Mouse (Mus musculus) MEL (cell line): Measurements from ENCODE around the gene Cdk2ap1. TPM values are rescaled to one million over a fixed set of nuclear protein-coding genes. Genes with fewer than 3 reads are reported as not detected.

ENCODE experiments used
- DNase-seq: peaks from one replicate; pipeline ENCODE4 v3.0.0; 2011; ENCODE audit warnings: low read depth, low spot score
- H3K27ac ChIP-seq: 2 replicates; pipeline ENCODE4 v1.5.1; 2012; ENCODE audit warnings: low read depth, mild to moderate bottlenecking, control low read depth, low read length, moderate library complexity; ENCODE audit not compliant: control insufficient read depth
- H3K27me3 ChIP-seq, 2 experiments: fragments of 150-350 bp in 1 of 2; sonication (generic) in 1 of 2; 2 replicates each; pipeline ENCODE4 v1.6.1; 2012; ENCODE audit warnings: low read length in 2 of 2, mild to moderate bottlenecking in 2 of 2, improper control_type of control experiment in 1 of 2, moderate library complexity in 1 of 2; ENCODE audit not compliant: insufficient read depth in 2 of 2, control insufficient read depth in 1 of 2
- H3K36me3 ChIP-seq, 2 experiments: 2 replicates each; pipeline ENCODE4 v1.6.1; 2012 to 2014; ENCODE audit warnings: low read length in 2 of 2, improper control_type of control experiment in 1 of 2, inconsistent platforms in 1 of 2, mild to moderate bottlenecking in 1 of 2; ENCODE audit not compliant: insufficient read depth in 2 of 2, control insufficient read depth in 1 of 2
- H3K4me1 ChIP-seq, 2 experiments: fragments of 150-350 bp in 1 of 2; sonication (generic) in 1 of 2; 2 replicates each; pipeline ENCODE4 v1.6.1; 2012; ENCODE audit warnings: low read length in 2 of 2, improper control_type of control experiment in 1 of 2, mild to moderate bottlenecking in 1 of 2; ENCODE audit not compliant: insufficient read depth in 2 of 2, control insufficient read depth in 1 of 2
- H3K4me3 ChIP-seq, 2 experiments: fragments of 150-350 bp in 1 of 2; sonication (generic) in 1 of 2; 2 replicates each; pipeline ENCODE4 v1.5.1; 2012; ENCODE audit warnings: low read depth in 2 of 2, low read length in 2 of 2, mild to moderate bottlenecking in 2 of 2, moderate library complexity in 2 of 2, control low read depth in 1 of 2, improper control_type of control experiment in 1 of 2; ENCODE audit not compliant: control insufficient read depth in 1 of 2, insufficient read depth in 1 of 2
- H3K79me2 ChIP-seq: 2 replicates; pipeline ENCODE4 v1.6.1; 2012; ENCODE audit warnings: mild to moderate bottlenecking, low read length, moderate library complexity; ENCODE audit not compliant: control insufficient read depth, poor library complexity, insufficient read depth
- H3K9ac ChIP-seq: 2 replicates; pipeline ENCODE4 v1.6.1; 2012; ENCODE audit warnings: low read depth, mild to moderate bottlenecking, control low read depth, low read length, moderate library complexity; ENCODE audit not compliant: control insufficient read depth, poor library complexity, severe bottlenecking
- H3K9me3 ChIP-seq: fragments of 150-350 bp; sonication (generic); replicated peaks from 2 replicates; pipeline ENCODE4 v1.6.1; 2012; ENCODE audit warnings: mild to moderate bottlenecking, low read length, improper control_type of control experiment, moderate library complexity; ENCODE audit not compliant: insufficient read depth
- BHLHE40 ChIP-seq: IDR thresholded peaks from 2 replicates; pipeline ENCODE4 v1.6.1; 2012; ENCODE audit warnings: low read depth, mild to moderate bottlenecking, inconsistent platforms, low read length, improper control_type of control experiment, borderline replicate concordance
- CHD1 ChIP-seq: IDR thresholded peaks from 2 replicates; pipeline ENCODE4 v1.6.1; 2012; ENCODE audit warnings: low read depth, mild to moderate bottlenecking, inconsistent platforms, low read length, improper control_type of control experiment
- CHD2 ChIP-seq: IDR thresholded peaks from 2 replicates; pipeline ENCODE4 v1.6.1; 2011; ENCODE audit warnings: low read length, improper control_type of control experiment
- E2F4 ChIP-seq: IDR thresholded peaks from 2 replicates; pipeline ENCODE4 v1.6.1; 2011; ENCODE audit warnings: low read depth, low read length, improper control_type of control experiment, borderline replicate concordance
- ELF1 ChIP-seq: IDR thresholded peaks from 2 replicates; pipeline ENCODE4 v1.6.1; 2014; ENCODE audit warnings: low read depth, mild to moderate bottlenecking, inconsistent platforms, low read length, improper control_type of control experiment, moderate library complexity
- EP300 ChIP-seq, 2 experiments: IDR thresholded peaks; 2 replicates each; pipeline ENCODE4 v1.6.1; 2011; ENCODE audit warnings: improper control_type of control experiment in 2 of 2, low read length in 2 of 2, low read depth in 1 of 2, mild to moderate bottlenecking in 1 of 2
- ETS1 ChIP-seq: IDR thresholded peaks from 2 replicates; pipeline ENCODE4 v1.6.1; 2012; ENCODE audit warnings: low read depth, mild to moderate bottlenecking, inconsistent platforms, low read length, improper control_type of control experiment, moderate library complexity
- GABPA ChIP-seq: IDR thresholded peaks from 2 replicates; pipeline ENCODE4 v1.6.1; 2012; ENCODE audit warnings: low read depth, mild to moderate bottlenecking, inconsistent platforms, low read length, improper control_type of control experiment, moderate library complexity
- GATA1 ChIP-seq: IDR thresholded peaks from 2 replicates; pipeline ENCODE4 v1.6.1; 2011; ENCODE audit warnings: low read depth, low read length, improper control_type of control experiment
- HCFC1 ChIP-seq: IDR thresholded peaks from 2 replicates; pipeline ENCODE4 v1.6.1; 2012; ENCODE audit warnings: low read depth, mild to moderate bottlenecking, inconsistent platforms, low read length, improper control_type of control experiment, moderate library complexity
- JUND ChIP-seq: IDR thresholded peaks from 2 replicates; pipeline ENCODE4 v1.6.1; 2011; ENCODE audit warnings: low read depth, mild to moderate bottlenecking, improper control_type of control experiment, low read length
- KAT2A ChIP-seq: conservative IDR thresholded peaks from 2 replicates; pipeline ENCODE4 v1.6.1; 2012; ENCODE audit warnings: low read depth, low read length, improper control_type of control experiment, inconsistent platforms
- MAFK ChIP-seq: IDR thresholded peaks from 2 replicates; pipeline ENCODE4 v1.6.1; 2011; ENCODE audit warnings: low read depth, mild to moderate bottlenecking, low read length, improper control_type of control experiment, borderline replicate concordance
- MAX ChIP-seq: IDR thresholded peaks from 2 replicates; pipeline ENCODE4 v1.6.1; 2011; ENCODE audit warnings: low read length, improper control_type of control experiment
- MAZ ChIP-seq: IDR thresholded peaks from 2 replicates; pipeline ENCODE4 v1.6.1; 2012; ENCODE audit warnings: low read depth, mild to moderate bottlenecking, inconsistent platforms, low read length, improper control_type of control experiment
- MEF2A ChIP-seq: IDR thresholded peaks from 2 replicates; pipeline ENCODE4 v1.6.1; 2014; ENCODE audit warnings: low read depth, mild to moderate bottlenecking, inconsistent platforms, low read length, improper control_type of control experiment; ENCODE audit not compliant: poor library complexity, insufficient replicate concordance, severe bottlenecking; ENCODE audit errors: extremely low read depth
- MYB ChIP-seq: IDR thresholded peaks from 2 replicates; pipeline ENCODE4 v1.6.1; 2011; ENCODE audit warnings: mild to moderate bottlenecking, low read depth, low read length, improper control_type of control experiment
- MYC ChIP-seq: IDR thresholded peaks from 2 replicates; pipeline ENCODE4 v1.6.1; 2011; ENCODE audit warnings: low read depth, mild to moderate bottlenecking, low read length, improper control_type of control experiment, moderate library complexity
- NELFE ChIP-seq: IDR thresholded peaks from 2 replicates; pipeline ENCODE4 v1.6.1; 2011; ENCODE audit warnings: low read depth, low read length, improper control_type of control experiment
- NRF1 ChIP-seq: IDR thresholded peaks from 2 replicates; pipeline ENCODE4 v1.6.1; 2014; ENCODE audit warnings: low read depth, mild to moderate bottlenecking, inconsistent platforms, low read length, improper control_type of control experiment, moderate library complexity; ENCODE audit not compliant: poor library complexity, insufficient read depth, severe bottlenecking
- POLR2A ChIP-seq, 2 experiments: IDR thresholded peaks; 2 replicates each; pipeline ENCODE4 v1.6.1; 2011 to 2012; ENCODE audit warnings: low read length in 2 of 2, mild to moderate bottlenecking in 2 of 2, control low read depth in 1 of 2, improper control_type of control experiment in 1 of 2, low read depth in 1 of 2, moderate library complexity in 1 of 2; ENCODE audit not compliant: control insufficient read depth in 1 of 2, insufficient read depth in 1 of 2, poor library complexity in 1 of 2
- POLR2AphosphoS2 ChIP-seq: IDR thresholded peaks from 2 replicates; pipeline ENCODE4 v1.6.1; 2011; ENCODE audit warnings: low read length, improper control_type of control experiment
- POLR2AphosphoS5 ChIP-seq: IDR thresholded peaks from 2 replicates; pipeline ENCODE4 v1.6.1; 2012; ENCODE audit warnings: low read depth, borderline replicate concordance, mild to moderate bottlenecking, inconsistent platforms, low read length, moderate library complexity, mixed read lengths
- RAD21 ChIP-seq: IDR thresholded peaks from 2 replicates; pipeline ENCODE4 v1.6.1; 2011; ENCODE audit warnings: mild to moderate bottlenecking, low read depth, low read length, improper control_type of control experiment
- RCOR1 ChIP-seq: IDR thresholded peaks from 2 replicates; pipeline ENCODE4 v1.6.1; 2012; ENCODE audit warnings: low read depth, mild to moderate bottlenecking, inconsistent platforms, low read length, improper control_type of control experiment
- TAL1 ChIP-seq: IDR thresholded peaks from 2 replicates; pipeline ENCODE4 v1.6.1; 2012; ENCODE audit warnings: mild to moderate bottlenecking, inconsistent platforms, low read length, moderate library complexity, mixed read lengths
- TBP ChIP-seq: IDR thresholded peaks from 2 replicates; pipeline ENCODE4 v1.8.0; 2011; ENCODE audit warnings: low read depth, low read length, improper control_type of control experiment
- UBTF ChIP-seq: IDR thresholded peaks from 2 replicates; pipeline ENCODE4 v1.6.1; 2012; ENCODE audit warnings: low read depth, mild to moderate bottlenecking, inconsistent platforms, low read length, improper control_type of control experiment, moderate library complexity, borderline replicate concordance; ENCODE audit not compliant: insufficient read depth
- USF1 ChIP-seq: IDR thresholded peaks from 2 replicates; pipeline ENCODE4 v1.6.1; 2014; ENCODE audit warnings: low read depth, mild to moderate bottlenecking, inconsistent platforms, low read length, improper control_type of control experiment, moderate library complexity
- USF2 ChIP-seq, 2 experiments: IDR thresholded peaks; 2 replicates each; pipeline ENCODE4 v1.6.1; 2011 to 2012; ENCODE audit warnings: improper control_type of control experiment in 2 of 2, low read length in 2 of 2, borderline replicate concordance in 1 of 2, inconsistent platforms in 1 of 2, low read depth in 1 of 2, mild to moderate bottlenecking in 1 of 2; ENCODE audit not compliant: insufficient read depth in 1 of 2
- ZC3H11A ChIP-seq: IDR thresholded peaks from 2 replicates; pipeline ENCODE4 v1.6.1; 2012; ENCODE audit warnings: low read depth, mild to moderate bottlenecking, inconsistent platforms, low read length, improper control_type of control experiment
- ZKSCAN1 ChIP-seq: IDR thresholded peaks from 2 replicates; pipeline ENCODE4 v1.6.1; 2012; ENCODE audit warnings: low read depth, mild to moderate bottlenecking, inconsistent platforms, low read length, improper control_type of control experiment, moderate library complexity
- ZMIZ1 ChIP-seq: IDR thresholded peaks from 2 replicates; pipeline ENCODE4 v1.6.1; 2012; ENCODE audit warnings: low read depth, mild to moderate bottlenecking, inconsistent platforms, low read length, improper control_type of control experiment, moderate library complexity
- ZNF384 ChIP-seq: IDR thresholded peaks from 2 replicates; pipeline ENCODE4 v1.6.1; 2012; ENCODE audit warnings: low read depth, mild to moderate bottlenecking, inconsistent platforms, low read length, improper control_type of control experiment
- polyA plus RNA-seq, 2 experiments: library from polyadenylated mRNA; stranded (reverse) in 1 of 2; unstranded in 1 of 2; fragments of >175 nt in 1 of 2; fragments of >200 nt in 1 of 2; gene quantifications; 2 replicates each; pipeline versions ENCODE4 v1.2.1 to v1.2.4; 2012; ENCODE audit warnings: low replicate concordance in 2 of 2, low read depth in 1 of 2; ENCODE audit not compliant: insufficient read length in 2 of 2, insufficient read depth in 1 of 2, missing spikeins in 1 of 2
- total RNA-seq: library from RNA; depleted of rRNA; stranded (reverse); fragments of 300-350 nt; gene quantifications from 2 replicates; pipeline ENCODE4 v1.2.3, GENCODE M21; 2012

Cdk2ap1 gene
- total and polyA plus RNA-seq, 3 experiments, result 110 to 430 TPM; not detected in 1

DNA sequence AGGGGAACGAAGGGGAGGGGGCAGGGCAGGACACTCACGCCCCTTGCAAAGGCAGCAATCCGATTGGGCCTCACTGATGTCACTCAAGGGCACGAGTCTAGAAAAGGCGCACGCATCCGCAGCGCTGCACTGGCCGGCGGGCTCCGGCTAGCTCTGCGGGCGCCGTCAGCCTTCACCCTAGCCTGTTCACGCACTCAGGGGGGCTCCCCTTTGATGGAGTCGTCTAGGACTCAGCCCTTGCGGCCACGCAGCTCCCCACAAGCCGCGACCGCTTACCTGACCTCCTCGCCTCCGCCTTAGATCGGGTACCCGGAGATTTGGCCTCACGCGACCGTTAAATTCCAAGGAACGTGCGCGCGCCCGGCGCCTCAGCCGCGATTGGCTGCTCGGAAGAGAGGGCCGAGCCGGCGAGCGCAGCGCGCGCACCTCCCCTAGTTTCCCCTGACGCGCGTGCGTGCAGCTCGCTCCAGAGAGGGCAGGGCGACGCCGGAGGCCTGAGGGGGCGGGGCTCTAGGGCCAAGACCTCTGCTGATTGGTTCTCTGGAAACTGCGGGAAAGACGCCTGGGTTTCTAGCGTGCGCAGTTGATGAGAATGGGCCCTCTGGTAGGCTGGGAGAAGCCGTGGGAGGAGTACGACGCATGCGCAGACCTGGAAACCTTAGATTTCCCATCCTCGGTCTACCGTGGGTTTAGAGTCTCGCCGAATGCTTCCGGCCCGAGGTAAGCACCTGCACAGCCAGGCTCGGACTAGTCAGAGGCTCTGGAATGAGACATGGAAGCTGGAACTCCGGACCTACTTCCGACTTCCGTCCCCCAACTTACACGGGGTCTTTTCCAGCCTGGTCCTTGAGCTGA is 35.1 kb downstream of the Cdk2ap1 start, which contains the start of the genes Mphosph9 and 2810006K23Rik:
Gene Mphosph9, minus strand, starts transcription at position 463 of the 855 bp plus-strand sequence.
Gene 2810006K23Rik, plus strand, starts transcription at position 580 of the 855 bp plus-strand sequence.
- Histone ChIP-seq H3K27ac (peak within 1 kb of the TSS; percentile 97), H3K36me3 (peaks cover 0 to 17% of the 10 kb centered on the region in 2 experiments; a peak in 2 of 4 replicates), H3K9ac (peak within 1 kb of the TSS; percentile 92), H3K79me2 (peaks cover 13% of the 10 kb centered on the region), H3K27me3 (no peaks in the 10 kb centered on the region), H3K4me3 (peak within 1 kb of the TSS; percentile 89 to 94), H3K4me1 (peaks cover 4 to 9% of the 10 kb centered on the region in 2 experiments), H3K9me3 (no peaks in the 10 kb centered on the region)
- DNase-seq, result peak; percentile 100
- TF ChIP-seq JUND (no peak), E2F4 (no peak), POLR2A (IDR thresholded peaks at IDR 0.05; ENCODE audit: control insufficient read depth in 1 of 2, insufficient read depth in 1 of 2, low read depth in 1 of 2, low read length in 2 of 2, poor library complexity in 1 of 2) (peak; percentile 99 to 100), TBP (peak; percentile 98), ETS1 (peak; percentile 23; the same call in 1 of the 2 replicates), MYC (peak; percentile 34; the same call in 1 of the 2 replicates), MAFK (no peak), MYB (peak; percentile 85), BHLHE40 (peak; percentile 72; the same call in 1 of the 2 replicates), MAX (peak; percentile 68), MAZ (0 out of 2 replicates have a peak, but pooled peaks have one; percentile 31), MEF2A (no peak), POLR2AphosphoS5 (peak; percentile 87; the same call in 1 of the 2 replicates), USF1 (peak; percentile 67; the same call in 1 of the 2 replicates), GATA1 (no peak), USF2 (IDR thresholded peaks at IDR 0.05; ENCODE audit: borderline replicate concordance in 1 of 2, insufficient read depth in 1 of 2, low read depth in 1 of 2, low read length in 2 of 2) (no peak), RAD21 (no peak), RCOR1 (no peak), UBTF (no peak), ZNF384 (no peak), TAL1 (no peak), HCFC1 (peak; percentile 75; the same call in 1 of the 2 replicates), ZMIZ1 (peak; percentile 99), NRF1 (peak; percentile 85), GABPA (no peak), ELF1 (peak; percentile 68), ZKSCAN1 (no peak), NELFE (peak; percentile 99), CHD2 (peak; percentile 79), POLR2AphosphoS2 (peak; percentile 99), KAT2A (no peak; the same call in 1 of the 2 replicates), EP300 (IDR thresholded peaks at IDR 0.05; ENCODE audit: low read depth in 1 of 2, low read length in 2 of 2) (no peak), CHD1 (no peak; the same call in 1 of the 2 replicates), ZC3H11A (no peak)
